Mouse (Mus musculus) ES-Bruce4 (cell line): ENCODE results near the gene Thada. TPM values are rescaled to one million over a fixed set of nuclear protein-coding genes. Genes with fewer than 3 reads are reported as not detected.

Experiments used
- H3K27ac ChIP-seq: 2 replicates; pipeline ENCODE4 v1.5.1; 2012; ENCODE audit warnings: low read length, inconsistent platforms; ENCODE audit not compliant: insufficient read depth
- H3K27me3 ChIP-seq: 2 replicates; pipeline ENCODE4 v1.6.1; 2012; ENCODE audit warnings: mild to moderate bottlenecking, low read length, inconsistent platforms; ENCODE audit not compliant: control insufficient read depth, poor library complexity, insufficient read depth, severe bottlenecking
- H3K36me3 ChIP-seq: 2 replicates; pipeline ENCODE4 v1.6.1; 2012; ENCODE audit warnings: inconsistent platforms, mild to moderate bottlenecking, low read length, moderate library complexity; ENCODE audit not compliant: control insufficient read depth, poor library complexity, insufficient read depth, severe bottlenecking
- H3K4me1 ChIP-seq: one replicate; pipeline ENCODE4 v1.8.1; 2011; ENCODE audit warnings: low read length; ENCODE audit not compliant: control insufficient read depth, insufficient read depth
- H3K4me3 ChIP-seq: 2 replicates; pipeline ENCODE4 v1.5.1; 2011; ENCODE audit warnings: low read depth, mild to moderate bottlenecking, low read length
- H3K9ac ChIP-seq: 2 replicates; pipeline ENCODE4 v1.6.1; 2012; ENCODE audit warnings: low read depth, mild to moderate bottlenecking, inconsistent platforms; ENCODE audit not compliant: poor library complexity, severe bottlenecking
- H3K9me3 ChIP-seq: replicated peaks from 2 replicates; pipeline ENCODE4 v1.6.1; 2012; ENCODE audit warnings: mild to moderate bottlenecking, low read length, inconsistent platforms; ENCODE audit not compliant: control insufficient read depth, poor library complexity, insufficient read depth, severe bottlenecking
- CTCF ChIP-seq: IDR thresholded peaks from one replicate; pipeline ENCODE4 v1.8.1; 2011; ENCODE audit warnings: low read depth, low read length
- EP300 ChIP-seq: IDR thresholded peaks from 2 replicates; pipeline ENCODE4 v1.6.1; 2011; ENCODE audit warnings: low read depth, low read length; ENCODE audit not compliant: insufficient read depth
- POLR2A ChIP-seq: IDR thresholded peaks from one replicate; pipeline ENCODE4 v1.8.1; 2011; ENCODE audit warnings: low read length; ENCODE audit not compliant: insufficient read depth
- polyA plus RNA-seq: library from polyadenylated mRNA; stranded (reverse); fragments of >200 nt; gene quantifications from 2 replicates; pipeline ENCODE4 v1.2.4, GENCODE M21; 2011; ENCODE audit warnings: low read depth; ENCODE audit not compliant: missing spikeins, insufficient read depth, insufficient read length

The Thada gene
- polyA plus RNA-seq, 1 experiment, result 38.0 TPM

- H3K27ac ChIP-seq, result no peak overlapping the region
- H3K9ac ChIP-seq, result no peak overlapping the region
- no peaks in the 10 kb centered on the region for H3K4me1 ChIP-seq
- no peak overlapping the region for H3K4me3 ChIP-seq
- H3K36me3 ChIP-seq, result no peaks in the 10 kb centered on the region
- no peaks in the 10 kb centered on the region for H3K9me3 ChIP-seq
- H3K27me3 ChIP-seq, result no peaks in the 10 kb centered on the region
- TF ChIP-seq POLR2A (no peak), EP300 (no peak), CTCF (no peak)
Observed at GRCm38 (mm10) chr17:84320576-84320975, 145.4 kb downstream of the Thada start.

- Histone ChIP-seq H3K9me3 (no peaks in the 10 kb centered on the region), H3K9ac (no peak overlapping the region), H3K4me1 (peaks cover 3% of the 10 kb centered on the region), H3K36me3 (peaks cover 4% of the 10 kb centered on the region), H3K27ac (no peak overlapping the region), H3K27me3 (no peaks in the 10 kb centered on the region), H3K4me3 (no peak overlapping the region)
- TF ChIP-seq CTCF, result no peak
- no peak for TF ChIP-seq POLR2A
- no peak for TF ChIP-seq EP300
Observed at GRCm38 (mm10) chr17:84314341-84314740, 151.7 kb downstream of the Thada start.

- Histone ChIP-seq H3K9me3 (no peaks in the 10 kb centered on the region), H3K4me1 (peaks cover 3% of the 10 kb centered on the region), H3K27me3 (no peaks in the 10 kb centered on the region), H3K4me3 (no peak overlapping the region), H3K9ac (no peak overlapping the region), H3K36me3 (peaks cover 5% of the 10 kb centered on the region), H3K27ac (no peak overlapping the region)
- TF ChIP-seq EP300, result peak; percentile 69; the same call in 1 of the 2 replicates
- no peak for TF ChIP-seq POLR2A
Observed at GRCm38 (mm10) chr17:84313494-84313893, 152.5 kb downstream of the Thada start.

GRCm38 (mm10) chr17:84306151-84306550 lies 159.9 kb downstream of the Thada start:
- H3K4me1 ChIP-seq, result no peaks in the 10 kb centered on the region
- H3K36me3 ChIP-seq, result peaks cover 7% of the 10 kb centered on the region
- H3K9ac ChIP-seq, result no peak overlapping the region
- no peak for TF ChIP-seq CTCF
- no peak for TF ChIP-seq EP300
- TF ChIP-seq POLR2A, result no peak
- no peak overlapping the region for H3K27ac ChIP-seq
- no peak overlapping the region for H3K4me3 ChIP-seq
- H3K9me3 ChIP-seq, result no peaks in the 10 kb centered on the region
- no peaks in the 10 kb centered on the region for H3K27me3 ChIP-seq

- Histone ChIP-seq H3K36me3 (peaks cover 7% of the 10 kb centered on the region), H3K9me3 (no peaks in the 10 kb centered on the region), H3K27ac (no peak overlapping the region), H3K9ac (no peak overlapping the region), H3K4me3 (no peak overlapping the region), H3K4me1 (no peaks in the 10 kb centered on the region), H3K27me3 (no peaks in the 10 kb centered on the region)
- TF ChIP-seq POLR2A (no peak), EP300 (no peak), CTCF (no peak)
Observed at GRCm38 (mm10) chr17:84305074-84305473, 160.9 kb downstream of the Thada start.

GRCm38 (mm10) chr17:84304141-84304540 lies 161.9 kb downstream of the Thada start:
- H3K9me3 ChIP-seq, result no peaks in the 10 kb centered on the region
- H3K36me3 ChIP-seq, result peaks cover 2% of the 10 kb centered on the region; the same call in 1 of the 2 replicates
- H3K27me3 ChIP-seq, result no peaks in the 10 kb centered on the region
- no peaks in the 10 kb centered on the region for H3K4me1 ChIP-seq
- TF ChIP-seq POLR2A (no peak), EP300 (no peak), CTCF (no peak)
- no peak overlapping the region for H3K27ac ChIP-seq
- no peak overlapping the region for H3K9ac ChIP-seq
- H3K4me3 ChIP-seq, result no peak overlapping the region
